Mouse (Mus musculus): Measurements from ENCODE around the gene Triap1.
"Not testable (repeated sequence)": the region's sequence is repeated elsewhere in the genome, so short reads cannot be mapped to it uniquely, and the experiment has no call there.

The Triap1 gene

GRCm38 (mm10) chr5:115333626-115334025, 7.4 kb upstream of the Triap1 start:
- no peak for DNase-seq (ENCODE audit: low spot score in 2 of 2)

DNA sequence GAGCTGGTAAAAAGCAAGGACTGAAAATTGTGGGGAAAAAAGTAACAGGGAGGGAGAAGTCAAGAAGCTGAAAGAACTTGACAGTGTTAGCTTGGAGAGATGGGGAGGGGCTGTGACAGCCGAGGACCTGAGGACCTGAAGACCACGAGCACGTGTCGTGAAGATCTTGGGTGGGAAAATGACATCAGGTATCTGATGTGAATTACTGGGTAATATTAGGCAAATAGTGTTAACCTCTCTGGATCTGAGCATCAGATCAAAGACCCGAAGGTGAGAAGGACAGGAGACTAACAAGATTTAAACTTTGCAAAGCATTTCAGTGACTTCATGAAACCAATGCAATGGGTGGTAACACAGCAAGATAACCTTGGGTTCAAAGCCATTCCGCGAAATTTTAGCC, 1.0 kb upstream of the Triap1 start:
- DNase-seq (ENCODE audit: low spot score in 2 of 2): no peak

GRCm38 (mm10) chr5:115341314-115342165, 515 bp downstream of the Triap1 start:
- no peak for DNase-seq (ENCODE audit: low spot score in 2 of 2)

GRCm38 (mm10) chr5:115347564-115347963, 6.5 kb downstream of the Triap1 start:
- DNase-seq (ENCODE audit: low spot score in 2 of 2): peak; percentile 63 to 78

- peak; percentile 98 for DNase-seq (ENCODE audit: low spot score in 2 of 2)
Observed at GRCm38 (mm10) chr5:115348546-115349224, 7.7 kb downstream of the Triap1 start, which contains the start of gene Cox6a1. Cox6a1 (minus strand) TSS chr5:115348981.

DNA sequence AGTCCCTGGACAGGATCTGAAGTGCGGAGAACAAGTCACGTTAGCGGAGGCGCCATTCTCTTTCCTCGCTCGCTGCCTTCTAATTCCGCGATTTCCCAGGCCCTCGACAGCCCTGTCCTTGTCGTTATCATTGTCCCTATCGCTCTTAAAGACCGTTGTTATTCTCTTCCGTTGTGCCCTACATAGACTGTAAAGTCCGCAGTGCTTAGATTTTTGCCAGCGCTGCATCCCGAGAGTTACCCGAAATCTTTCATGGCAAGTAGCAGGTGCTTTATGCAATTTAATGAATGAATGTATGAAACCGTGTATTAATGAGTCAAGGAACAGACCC, 8.2 kb downstream of the Triap1 start:
- no peak for DNase-seq (ENCODE audit: low spot score in 2 of 2)

DNA sequence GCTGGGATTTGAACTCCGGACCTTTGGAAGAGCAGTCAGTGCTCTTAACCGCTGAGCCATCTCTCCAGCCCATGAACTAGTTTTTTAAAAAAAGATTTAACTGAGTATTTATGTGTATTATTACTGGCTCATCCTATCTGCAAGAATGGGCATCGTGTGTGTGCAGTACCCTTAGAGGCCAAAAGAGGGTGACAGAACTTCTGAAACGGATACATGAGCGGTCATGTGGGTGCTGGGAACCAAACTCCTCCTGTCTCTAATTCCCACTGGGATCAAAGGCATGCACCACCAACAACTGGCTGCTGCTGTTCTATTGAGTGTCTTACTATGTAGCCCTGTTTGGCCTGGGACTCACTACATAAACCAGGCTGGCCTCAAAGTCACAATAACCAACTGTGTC, 10.3 kb downstream of the Triap1 start:
- no peak for DNase-seq (ENCODE audit: low spot score in 2 of 2)

DNA sequence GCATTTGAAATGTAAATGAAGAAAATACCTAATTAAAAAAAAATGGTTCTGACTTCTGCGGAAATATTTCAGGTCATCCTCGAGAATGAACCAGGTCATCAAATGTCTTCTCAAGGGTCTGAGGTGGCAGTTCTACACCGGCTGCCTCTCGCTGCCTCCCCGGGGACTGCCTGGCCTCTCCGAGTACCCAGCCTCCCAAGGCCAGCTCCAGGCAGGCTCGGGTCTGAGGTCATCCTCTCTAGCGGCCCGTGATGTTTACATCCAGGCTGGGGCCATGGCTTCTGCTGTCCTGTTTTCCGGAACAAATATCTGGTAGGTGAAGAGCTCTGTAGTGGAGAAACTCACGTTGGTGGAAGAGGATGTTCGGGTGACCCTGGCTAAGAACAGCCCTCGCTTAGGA, 14.0 kb downstream of the Triap1 start:
- no peak for DNase-seq (ENCODE audit: low spot score in 2 of 2)

- DNase-seq (ENCODE audit: low spot score in 2 of 2): peak; percentile 80 to 94
Observed at GRCm38 (mm10) chr5:115358872-115359271, 17.8 kb downstream of the Triap1 start.

- no peak for DNase-seq (ENCODE audit: low spot score in 2 of 2)
Observed at GRCm38 (mm10) chr5:115359438-115359837, 18.4 kb downstream of the Triap1 start.

GRCm38 (mm10) chr5:115359851-115360372, 18.9 kb downstream of the Triap1 start:
- no peak for DNase-seq (ENCODE audit: low spot score in 2 of 2)

DNA sequence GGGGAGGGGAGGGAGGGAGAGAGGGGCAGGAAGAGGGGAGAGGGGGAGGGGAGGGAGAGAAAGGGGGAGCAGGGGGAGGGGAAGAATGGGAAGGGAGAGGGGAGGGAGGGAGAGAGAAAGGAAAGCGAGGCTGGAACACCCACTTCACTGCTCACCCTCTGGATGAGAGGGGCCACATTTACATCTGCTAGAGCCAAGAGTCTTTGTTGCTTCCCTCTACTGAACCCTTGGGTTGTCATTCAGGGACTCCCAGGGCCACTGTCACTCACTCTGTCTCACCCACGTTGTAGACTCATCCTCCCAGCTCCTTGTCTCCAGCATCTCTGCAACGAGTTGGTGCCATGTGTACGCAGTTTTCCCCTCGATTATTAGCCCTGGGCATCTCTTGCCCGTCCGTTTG, 21.2 kb downstream of the Triap1 start:
- DNase-seq (ENCODE audit: low spot score in 2 of 2): no peak

GRCm38 (mm10) chr5:115362819-115363714, 22.0 kb downstream of the Triap1 start:
- DNase-seq (ENCODE audit: low spot score in 2 of 2): no peak

GRCm38 (mm10) chr5:115364782-115365181, 23.8 kb downstream of the Triap1 start:
- no peak for DNase-seq (ENCODE audit: low spot score in 2 of 2)

DNA sequence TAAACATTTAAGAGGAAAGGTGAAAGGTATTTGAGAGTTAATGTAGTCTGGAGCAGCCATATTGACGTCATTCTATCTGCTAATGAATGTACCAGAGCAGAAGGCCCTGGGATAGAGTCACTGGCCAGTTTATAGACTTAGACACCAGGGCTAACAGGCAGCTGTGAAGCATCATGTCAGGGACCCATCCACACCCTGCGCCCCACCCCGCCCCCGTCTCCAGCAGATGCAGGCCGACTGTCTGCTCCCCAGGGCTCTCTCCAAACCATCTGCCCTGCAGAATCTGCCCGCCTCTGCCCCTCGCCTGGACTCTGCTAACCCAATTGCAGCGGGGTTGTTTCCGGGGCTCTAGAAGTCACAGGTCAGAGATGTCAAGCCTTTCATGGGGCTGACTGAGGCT, 30.7 kb downstream of the Triap1 start:
- DNase-seq (ENCODE audit: low spot score in 2 of 2): peak in 1 of 2 experiments; percentile 29

- no peak for DNase-seq (ENCODE audit: low spot score in 2 of 2)
Observed at GRCm38 (mm10) chr5:115373441-115374203, 32.6 kb downstream of the Triap1 start.

- no peak for DNase-seq (ENCODE audit: low spot score in 2 of 2)
Observed at GRCm38 (mm10) chr5:115374204-115374820, 33.3 kb downstream of the Triap1 start.

DNA sequence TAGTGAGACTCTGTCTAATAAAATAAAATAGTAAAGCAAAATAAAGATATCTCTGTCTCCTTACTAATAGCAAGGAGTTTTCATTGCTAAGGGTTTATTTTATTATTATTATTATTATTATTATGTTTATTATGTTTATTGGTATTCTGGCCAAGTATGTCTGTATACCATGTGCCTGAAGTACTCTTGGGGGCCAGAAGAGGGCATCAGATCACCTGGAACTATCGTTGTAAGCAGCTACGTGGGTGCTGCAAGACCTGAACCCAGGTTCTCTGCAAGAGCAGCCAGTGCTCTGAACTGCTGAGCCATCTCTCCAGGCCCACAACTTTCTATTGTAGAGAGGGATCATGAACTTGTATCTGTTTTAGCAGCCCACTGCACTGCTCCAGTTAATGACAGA, 34.4 kb downstream of the Triap1 start:
- DNase-seq (ENCODE audit: low spot score in 2 of 2): no peak

GRCm38 (mm10) chr5:115378882-115379281, 37.9 kb downstream of the Triap1 start:
- DNase-seq (ENCODE audit: low spot score in 2 of 2): not testable (repeated sequence)

DNA sequence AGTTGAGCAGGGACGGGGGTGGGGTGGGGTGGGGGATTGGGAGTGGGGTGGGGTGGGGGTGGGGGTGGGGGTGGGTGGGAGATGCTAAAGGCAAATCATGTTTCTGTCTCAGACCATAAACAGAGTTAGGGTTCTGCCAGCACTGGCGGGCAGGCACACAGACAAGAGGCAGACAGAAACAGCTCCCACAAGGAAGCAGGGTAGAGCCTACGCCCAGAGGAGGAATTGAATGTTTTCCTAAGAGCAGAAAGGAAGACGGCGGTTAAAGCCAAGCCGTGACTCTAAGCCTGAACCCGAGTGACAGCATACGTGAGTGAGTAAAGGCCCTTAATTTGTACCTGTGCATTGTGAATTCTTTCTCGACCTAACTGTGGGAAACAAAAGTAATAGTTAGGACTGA, 50.9 kb downstream of the Triap1 start:
- DNase-seq (ENCODE audit: low spot score in 2 of 2): no peak

- no peak for DNase-seq (ENCODE audit: low spot score in 2 of 2)
Observed at GRCm38 (mm10) chr5:115392969-115393368, 51.9 kb downstream of the Triap1 start.

Data from urinary bladder, postnatal 4 days (tissue).